Mouse (Mus musculus) testis, adult 2 months (tissue): ENCODE results near the gene Dnhd1.

Source experiments
- CTCF ChIP-seq: fragments of 200-500 bp; IDR thresholded peaks from 2 replicates; pipeline ENCODE4 v1.5.1; 2012; ENCODE audit warnings: low read depth, mild to moderate bottlenecking, inconsistent platforms, low read length, moderate library complexity; ENCODE audit not compliant: control insufficient read depth, insufficient read depth, insufficient replicate concordance
- POLR2A ChIP-seq: fragments of 200-500 bp; IDR thresholded peaks from 2 replicates; pipeline ENCODE4 v1.6.1; 2012; ENCODE audit warnings: low read depth, mild to moderate bottlenecking, inconsistent platforms, low read length, moderate library complexity; ENCODE audit not compliant: control insufficient read depth

- TF ChIP-seq POLR2A (no peak), CTCF (no peak)
Measured at GRCm38 (mm10) chr7:105726144-105726979, 75.7 kb downstream of the Dnhd1 start.
